Mouse (Mus musculus) kidney, postnatal 0 days (tissue): ENCODE measurements around the gene Gm42372. TPM values are rescaled to one million over a fixed set of nuclear protein-coding genes. Genes with fewer than 3 reads are reported as not detected.
A peak's percentile ranks its signal among the peaks of the same experiment; 100 is the strongest.

ENCODE experiments used
- ATAC-seq: fragments of 200-750 bp; cut with Nextera tagmentation; replicated peaks from 2 replicates; pipeline ENCODE4 v1.8.0; 2017; ENCODE audit warnings: low read depth, moderate number of reproducible peaks, moderate TSS enrichment, moderate library complexity; ENCODE audit not compliant: low FRiP score
- DNase-seq: peaks from one replicate; pipeline ENCODE4 v3.0.0-alpha.2; 2016; ENCODE audit warnings: low spot score
- H3K27ac ChIP-seq: fragments of 300-500 bp; sonication (generic); 2 replicates; pipeline ENCODE4 v1.5.1; 2014; ENCODE audit warnings: mild to moderate bottlenecking
- H3K27me3 ChIP-seq: fragments of 300-500 bp; sonication (generic); 2 replicates; pipeline ENCODE4 v1.6.1; 2014; ENCODE audit warnings: low read length, mixed read lengths; ENCODE audit not compliant: insufficient read depth
- H3K36me3 ChIP-seq: fragments of 300-500 bp; sonication (generic); 2 replicates; pipeline ENCODE4 v1.6.1; 2014; ENCODE audit warnings: low read length, mixed read lengths; ENCODE audit not compliant: insufficient read depth
- H3K4me1 ChIP-seq: fragments of 300-500 bp; sonication (generic); replicated peaks from 2 replicates; pipeline ENCODE4 v1.6.1; 2014; ENCODE audit warnings: antibody characterized with exemption, low read length, mixed read lengths; ENCODE audit not compliant: insufficient read depth
- H3K4me2 ChIP-seq: fragments of 300-500 bp; sonication (generic); 2 replicates; pipeline ENCODE4 v1.6.1; 2014; ENCODE audit warnings: mild to moderate bottlenecking, low read length, moderate library complexity, mixed read lengths
- H3K4me3 ChIP-seq: fragments of 300-500 bp; sonication (generic); replicated peaks from 2 replicates; pipeline ENCODE4 v1.5.1; 2014; ENCODE audit warnings: low read depth, low read length
- H3K9ac ChIP-seq: fragments of 300-500 bp; sonication (generic); 2 replicates; pipeline ENCODE4 v1.6.1; 2014; ENCODE audit warnings: low read depth, low read length
- H3K9me3 ChIP-seq: fragments of 300-500 bp; sonication (generic); replicated peaks from 2 replicates; pipeline ENCODE4 v1.6.1; 2016; ENCODE audit warnings: low read length, inconsistent platforms, mixed read lengths
- CTCF ChIP-seq: IDR thresholded peaks from 2 replicates; pipeline ENCODE4 v1.5.1; 2016; ENCODE audit warnings: antibody characterized with exemption, low read depth, mild to moderate bottlenecking, moderate library complexity
- WGBS: fragments of 180-500 bp; shearing (Covaris S2); extraction: QIAGEN DNeasy Blood & Tissue Kit; methylation state at CpG from one replicate; pipeline ENCODE4 v1.1.7; 2014; 5-methylcytosine and 5-hydroxymethylcytosine counted together
- polyA plus RNA-seq: library from polyadenylated mRNA; unstranded; fragments of >200 nt; fragmentation: Nextera tagmentation; extraction: Ambion mirVana; gene quantifications from 2 replicates; pipeline ENCODE4 v1.2.1, GENCODE M21; 2015

Gene Gm42372
- polyA plus RNA-seq, 1 experiment from 2014 or later = 0.09 TPM

DNA sequence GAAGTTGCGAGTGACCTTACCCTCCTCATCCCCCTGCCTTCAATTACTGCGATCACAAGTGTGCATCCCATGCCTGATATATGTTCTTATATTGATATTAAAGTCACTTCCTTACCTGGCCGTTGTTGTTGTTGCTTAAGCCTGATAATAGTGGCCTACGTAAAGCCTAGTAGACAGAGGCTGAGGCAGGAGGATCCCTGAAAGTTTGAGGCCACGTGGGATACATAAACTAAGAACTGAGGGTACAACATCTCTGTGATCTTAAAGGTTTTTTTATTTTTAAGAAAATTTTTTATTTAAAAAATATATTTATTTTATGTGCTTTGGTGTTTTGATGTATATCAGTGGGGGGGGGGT, 9.5 kb downstream of the Gm42372 start, which contains the start of gene Ccdc8:
Gene Ccdc8 (plus strand): TSS at position 258 of the 357 bp plus-strand sequence.
- Histone ChIP-seq H3K27me3 (no peaks in the 10 kb centered on the region), H3K9ac (peak within 1 kb of the TSS; percentile 78), H3K9me3 (no peaks in the 10 kb centered on the region), H3K27ac (peak within 1 kb of the TSS; percentile 90), H3K4me2 (peak within 1 kb of the TSS; percentile 68), H3K4me3 (peak within 1 kb of the TSS; percentile 70), H3K36me3 (0 out of 2 replicates have a peak, but pooled peaks cover under 1% of the 10 kb centered on the region), H3K4me1 (peaks cover 45% of the 10 kb centered on the region)
- 91% methylated on average over 5 of the region's 5 CpGs for WGBS
- TF ChIP-seq CTCF = no peak
- ATAC-seq (no peak), DNase-seq (no peak)

DNA sequence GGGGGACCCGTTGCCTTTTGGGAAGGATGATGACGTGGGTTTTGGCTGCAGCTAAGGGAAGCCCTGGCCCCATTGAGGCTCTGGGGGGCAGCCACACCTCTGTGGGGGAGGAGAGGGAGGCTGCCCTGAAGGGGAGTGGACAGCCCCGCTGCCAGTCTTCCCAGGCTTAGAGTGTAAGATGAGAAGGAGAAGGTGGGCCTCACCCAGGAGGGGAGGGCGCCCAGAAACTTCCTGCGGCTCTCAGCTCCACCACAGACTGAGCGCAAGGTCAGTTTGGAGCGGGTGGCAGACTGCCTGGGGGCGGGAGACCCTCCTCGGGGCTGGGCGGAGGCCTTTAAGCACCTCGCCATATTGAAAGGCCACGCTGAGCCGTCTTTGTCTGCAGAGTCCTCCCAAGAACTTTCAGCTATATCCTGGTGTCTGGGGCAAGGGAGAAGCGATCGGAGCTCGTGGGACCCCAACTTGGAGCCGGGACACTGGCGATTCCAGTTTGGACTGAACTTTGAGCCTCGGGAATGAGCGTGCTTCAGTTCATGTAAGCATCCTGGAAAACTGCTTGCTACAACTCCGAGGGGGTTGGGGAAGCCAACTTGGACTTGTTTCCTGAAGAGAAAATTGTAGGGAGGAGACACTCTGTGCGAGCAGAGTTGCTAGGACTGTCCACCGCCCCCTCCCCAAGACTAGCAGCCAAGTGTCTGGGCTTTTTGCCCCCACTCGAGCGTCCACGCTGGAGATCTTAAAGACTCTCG, 10.9 kb downstream of the Gm42372 start:
- Histone ChIP-seq H3K4me1 (peaks cover 48% of the 10 kb centered on the region), H3K4me3 (peak overlapping the region; percentile 70), H3K9ac (peak overlapping the region; percentile 78), H3K9me3 (no peaks in the 10 kb centered on the region), H3K27me3 (no peaks in the 10 kb centered on the region), H3K27ac (peak overlapping the region; percentile 89), H3K36me3 (peaks cover 14% of the 10 kb centered on the region; the same call in 1 of the 2 replicates), H3K4me2 (peak overlapping the region; percentile 68)
- peak; percentile 85 for ATAC-seq
- no peak for TF ChIP-seq CTCF
- 1% methylated on average over 27 of the region's 27 CpGs for WGBS
- DNase-seq = peak; percentile 96

DNA sequence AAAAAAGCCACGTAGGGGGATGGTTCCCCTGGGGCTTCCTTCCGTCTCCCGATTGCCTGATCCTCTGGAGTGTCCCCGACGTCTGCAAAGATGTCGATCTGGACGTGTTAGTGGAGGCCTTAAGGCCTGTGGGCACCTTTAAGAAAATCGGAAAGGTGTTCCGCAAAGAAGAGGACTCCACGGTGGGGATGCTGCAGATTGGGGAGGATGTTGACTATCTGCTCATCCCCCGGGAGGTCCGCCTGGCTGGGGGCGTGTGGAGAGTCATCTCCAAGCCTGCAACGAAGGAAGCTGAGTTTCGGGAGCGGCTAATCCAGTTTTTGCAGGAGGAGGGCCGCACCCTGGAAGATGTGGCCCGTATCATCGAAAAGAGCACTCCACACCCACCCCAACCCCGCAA, 11.5 kb downstream of the Gm42372 start:
- Histone ChIP-seq H3K9me3 (no peaks in the 10 kb centered on the region), H3K36me3 (peaks cover 14% of the 10 kb centered on the region; the same call in 1 of the 2 replicates), H3K27ac (peak overlapping the region; percentile 89), H3K4me2 (peak overlapping the region; percentile 68), H3K4me3 (peak overlapping the region; percentile 70), H3K27me3 (no peaks in the 10 kb centered on the region), H3K9ac (peak overlapping the region; percentile 78), H3K4me1 (peaks cover 48% of the 10 kb centered on the region)
- ATAC-seq = no peak
- TF ChIP-seq CTCF = no peak
- WGBS = 3% methylated on average over 20 of the region's 20 CpGs
- peak; percentile 39 for DNase-seq

DNA sequence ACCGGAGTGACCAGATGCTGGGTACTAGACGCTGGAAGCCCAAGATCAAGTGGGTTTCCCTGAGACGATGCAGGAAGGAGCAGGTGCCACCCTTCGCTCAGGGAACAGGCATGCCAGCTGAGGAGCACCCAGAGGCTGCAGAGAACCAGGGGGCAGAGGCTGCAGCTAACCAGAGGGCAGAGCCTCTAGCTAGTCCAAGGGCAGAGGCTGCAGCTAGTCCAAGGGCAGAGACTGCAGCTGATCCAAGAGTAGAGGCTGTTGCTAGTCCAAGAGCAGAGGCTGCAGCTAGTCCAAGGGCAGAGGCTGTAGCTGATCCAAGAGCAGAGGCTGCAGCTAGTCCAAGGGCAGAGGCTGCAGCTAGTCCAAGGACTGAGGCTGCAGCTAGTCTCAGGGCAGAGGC, 12.5 kb downstream of the Gm42372 start:
- Histone ChIP-seq H3K27me3 (no peaks in the 10 kb centered on the region), H3K4me3 (peak overlapping the region; percentile 70), H3K9ac (peak overlapping the region; percentile 78), H3K36me3 (peaks cover 14% of the 10 kb centered on the region; the same call in 1 of the 2 replicates), H3K4me2 (peak overlapping the region; percentile 68), H3K4me1 (peaks cover 46% of the 10 kb centered on the region), H3K9me3 (no peaks in the 10 kb centered on the region), H3K27ac (no peak overlapping the region)
- 78% methylated on average over 4 of the region's 4 CpGs for WGBS
- TF ChIP-seq CTCF = no peak
- ATAC-seq (no peak), DNase-seq (no peak)

DNA sequence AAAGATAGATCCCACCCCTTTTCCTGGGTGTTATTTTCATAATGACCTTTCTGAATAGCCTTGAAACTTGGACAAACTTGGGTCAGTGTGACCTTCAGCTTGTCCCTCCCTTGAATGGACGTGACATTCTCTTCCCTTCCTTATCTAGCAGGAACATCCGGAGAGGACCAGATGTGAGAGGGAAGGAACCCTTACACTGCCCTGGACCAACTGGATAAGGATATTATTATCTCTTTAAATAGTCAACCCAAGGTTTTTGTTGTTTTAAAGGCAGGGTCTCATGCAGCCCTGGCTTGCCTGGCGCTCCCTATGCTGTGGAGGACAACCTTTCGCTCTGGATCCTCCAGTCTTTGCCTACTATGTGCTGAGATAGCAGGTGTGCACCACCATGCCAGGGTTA, 16.3 kb downstream of the Gm42372 start:
- ATAC-seq (no peak), DNase-seq (no peak)
- Histone ChIP-seq H3K27ac (no peak overlapping the region), H3K4me2 (no peak overlapping the region), H3K4me1 (peaks cover 26% of the 10 kb centered on the region), H3K27me3 (no peaks in the 10 kb centered on the region), H3K9me3 (no peaks in the 10 kb centered on the region), H3K4me3 (no peak overlapping the region), H3K9ac (no peak overlapping the region), H3K36me3 (peaks cover 23% of the 10 kb centered on the region)
- TF ChIP-seq CTCF = no peak
- WGBS = 66% methylated on average over 4 of the region's 4 CpGs

DNA sequence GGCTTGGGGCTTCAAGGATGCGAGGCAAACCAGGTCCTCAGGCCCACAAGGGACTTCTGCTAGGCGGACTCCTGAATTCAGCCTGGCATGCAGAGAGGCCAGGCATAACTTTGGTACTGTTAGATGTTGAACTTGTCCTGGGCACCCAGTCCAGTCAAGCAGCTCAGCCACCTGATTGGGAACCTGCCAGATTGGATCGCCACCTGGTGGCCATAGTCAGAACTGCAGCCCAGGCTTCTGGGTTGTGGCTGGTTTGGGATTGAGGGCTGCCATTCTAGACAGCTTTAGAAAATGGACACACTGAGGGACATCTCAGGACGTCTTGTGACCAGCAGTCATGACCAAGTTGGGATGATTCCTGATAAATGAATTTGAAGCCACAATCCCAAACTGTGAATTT, 16.8 kb downstream of the Gm42372 start:
- DNase-seq (peak; percentile 79), ATAC-seq (no peak)
- no peak overlapping the region for H3K27ac ChIP-seq
- TF ChIP-seq CTCF = peak; percentile 97
- H3K9ac ChIP-seq = no peak overlapping the region
- no peak overlapping the region for H3K4me3 ChIP-seq
- H3K9me3 ChIP-seq = no peaks in the 10 kb centered on the region
- H3K27me3 ChIP-seq = no peaks in the 10 kb centered on the region
- WGBS = 29% methylated on average over 4 of the region's 4 CpGs
- H3K36me3 ChIP-seq = peaks cover 26% of the 10 kb centered on the region
- H3K4me2 ChIP-seq = no peak overlapping the region
- H3K4me1 ChIP-seq = peaks cover 23% of the 10 kb centered on the region
